Mouse (Mus musculus) 3134 (cell line): Measurements from ENCODE around the gene Gm7879.
"Not testable (repeated sequence)": the region's sequence is repeated elsewhere in the genome, so short reads cannot be mapped to it uniquely, and the experiment has no call there.

ENCODE experiments used
- DNase-seq: peaks from one replicate; pipeline ENCODE4 v3.0.0-alpha.2; 2011; ENCODE audit warnings: low spot score; ENCODE audit not compliant: insufficient read length; ENCODE audit errors: extremely low read depth

Gene Gm7879

DNA sequence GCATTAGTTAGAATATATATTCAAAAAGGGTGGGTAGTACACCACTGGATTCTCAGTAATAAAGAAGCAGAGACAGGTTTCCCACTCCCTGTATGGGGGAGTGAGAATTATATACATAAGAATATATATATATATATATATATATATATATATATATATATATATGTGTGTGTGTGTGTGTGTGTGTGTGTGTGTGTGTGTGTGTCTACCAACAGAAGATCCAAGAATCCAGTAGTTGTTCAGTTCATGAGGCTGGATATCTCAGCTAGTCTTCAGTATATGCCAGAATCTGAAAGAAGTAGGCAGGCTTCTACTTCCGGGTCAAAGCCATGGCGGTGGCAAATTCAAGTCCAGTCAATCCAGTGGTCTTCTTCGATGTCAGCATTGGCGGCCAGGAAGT is at the start of gene Gm7879:
TSS of gene Gm7879 (plus strand) at position 301 of the 400 bp plus-strand sequence.
- not testable (repeated sequence) for DNase-seq

DNA sequence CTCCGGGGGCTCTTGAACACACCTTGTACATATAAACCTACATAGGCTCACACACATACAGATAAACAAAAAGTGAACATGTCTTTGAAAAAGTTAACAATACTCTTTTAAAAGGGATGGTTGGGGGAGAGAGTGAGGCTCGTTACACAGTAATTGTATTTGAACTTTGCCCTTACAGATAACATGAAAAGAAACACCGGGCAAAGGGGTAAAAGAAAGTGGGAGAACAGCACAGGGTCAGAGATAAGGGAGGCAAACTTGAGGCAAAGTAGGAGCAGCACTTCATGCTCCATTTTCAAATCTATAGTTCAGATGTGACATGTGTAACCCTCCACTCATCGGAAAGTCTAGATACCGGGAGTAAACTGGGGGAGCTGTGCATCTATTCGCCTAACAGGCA is 49.3 kb upstream of the Gm7879 start:
- DNase-seq = no peak

DNA sequence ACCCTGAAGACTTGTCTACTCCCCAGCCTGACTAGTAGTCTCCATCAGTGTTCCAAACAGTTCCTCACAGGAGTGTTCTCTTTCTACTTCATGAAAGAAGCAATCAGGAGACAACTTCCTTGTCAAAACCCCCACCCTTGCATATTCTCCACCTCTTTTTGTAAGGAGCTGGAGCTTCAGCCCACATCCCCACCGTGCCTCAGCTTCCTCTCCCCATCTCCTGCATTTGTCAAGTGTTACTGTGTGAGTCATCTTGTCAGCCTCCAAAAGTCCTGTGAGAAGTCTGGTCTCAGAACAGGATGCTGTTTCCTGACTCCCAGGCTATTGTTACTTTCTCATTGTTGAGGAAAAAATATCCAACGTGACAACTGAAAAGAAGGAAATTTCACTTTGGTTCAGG is 47.6 kb upstream of the Gm7879 start:
- no peak for DNase-seq

DNA sequence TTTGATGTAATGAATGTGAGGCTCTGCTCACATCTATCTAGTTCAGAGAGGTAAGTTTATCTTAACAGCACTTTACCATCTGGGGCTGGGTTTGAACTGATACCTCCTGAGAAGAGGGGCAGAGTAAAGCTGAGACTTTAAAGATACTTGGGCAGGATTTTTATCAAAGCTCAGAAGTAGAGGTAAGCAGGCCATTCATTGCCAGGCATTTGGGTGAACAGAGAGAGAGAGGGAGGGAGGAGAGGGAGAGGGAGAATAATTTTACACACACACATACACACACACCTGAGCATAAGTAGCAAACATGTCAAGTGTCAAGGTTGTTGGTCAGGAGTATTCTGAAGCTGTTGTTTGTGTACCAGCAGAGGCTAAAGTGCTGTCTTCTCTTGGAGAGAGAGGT is 44.7 kb upstream of the Gm7879 start, which contains the start of gene Cd38:
TSS of gene Cd38 (plus strand) at position 301 of the 400 bp plus-strand sequence.
- no peak for DNase-seq

DNA sequence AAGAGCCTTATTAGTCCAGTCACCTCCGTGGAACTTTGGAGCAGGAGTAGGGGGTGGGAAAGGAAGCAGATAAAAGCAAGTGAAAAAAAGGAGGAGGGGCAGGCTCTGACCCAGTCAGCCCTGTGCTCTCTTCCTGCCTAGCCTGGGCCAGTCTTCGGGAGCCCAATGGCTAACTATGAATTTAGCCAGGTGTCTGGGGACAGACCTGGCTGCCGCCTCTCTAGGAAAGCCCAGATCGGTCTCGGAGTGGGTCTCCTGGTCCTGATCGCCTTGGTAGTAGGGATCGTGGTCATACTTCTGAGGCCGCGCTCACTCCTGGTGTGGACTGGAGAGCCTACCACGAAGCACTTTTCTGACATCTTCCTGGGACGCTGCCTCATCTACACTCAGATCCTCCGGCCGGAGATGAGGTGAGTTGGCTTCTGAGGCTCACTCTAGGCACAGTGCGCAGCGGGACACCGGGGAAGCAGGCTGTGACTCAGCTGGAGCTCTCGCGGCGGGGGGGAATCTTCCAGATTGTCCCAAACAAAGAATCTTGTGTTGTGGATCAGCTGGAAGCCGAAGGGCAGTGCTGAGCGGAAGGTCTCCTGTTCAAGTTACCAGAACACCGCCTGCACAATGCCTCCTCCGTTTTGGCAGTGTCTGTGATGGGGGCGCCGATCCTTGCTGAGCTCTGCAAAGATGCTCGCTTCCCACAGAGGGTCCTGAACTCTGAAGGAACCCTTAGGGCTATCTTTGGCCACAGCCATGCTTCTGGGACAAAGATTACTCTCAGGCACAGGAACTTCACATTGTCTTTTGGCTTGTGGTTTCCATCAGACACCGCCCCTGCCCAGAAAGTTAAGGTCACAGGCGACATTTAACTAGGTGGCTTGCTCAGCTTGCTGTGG is 44.0 kb upstream of the Gm7879 start:
- DNase-seq = no peak

DNA sequence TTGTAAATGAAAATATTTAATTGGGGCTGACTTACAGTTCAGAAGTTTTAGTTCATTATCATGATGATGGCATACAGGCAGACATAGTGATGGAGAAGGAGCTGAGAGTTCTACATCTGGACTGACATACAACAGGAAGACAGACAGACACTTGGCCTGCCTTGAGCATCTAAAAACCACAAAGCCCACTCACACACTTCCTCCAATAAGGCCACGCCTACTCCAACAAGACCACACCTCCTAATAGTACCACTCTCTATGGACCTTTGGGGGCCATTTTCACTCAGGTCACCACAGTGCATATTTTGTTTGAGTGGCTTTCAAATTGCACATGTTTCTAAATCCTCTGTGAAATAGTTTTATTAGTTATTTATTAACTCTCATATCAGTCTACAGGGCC is 41.1 kb upstream of the Gm7879 start:
- DNase-seq = no peak

DNA sequence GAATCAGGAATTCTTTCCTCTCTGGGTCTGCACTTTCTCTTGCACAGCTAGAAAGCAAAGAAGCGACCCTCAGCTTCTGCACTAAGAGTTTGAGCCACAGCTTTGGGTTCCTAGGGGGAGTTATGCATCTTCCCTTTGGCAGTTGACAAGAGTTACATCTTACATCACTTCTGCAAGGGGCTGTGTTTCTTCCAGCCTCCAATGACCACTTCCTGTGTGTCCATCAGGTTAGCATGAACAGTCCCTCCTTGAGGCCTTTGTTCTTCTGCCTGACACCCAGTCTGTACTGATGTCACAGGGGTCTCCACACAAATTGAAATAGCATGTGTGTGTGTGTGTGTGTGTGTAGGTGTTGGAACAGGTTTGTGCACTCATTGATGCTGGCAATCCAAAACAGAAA is 40.3 kb upstream of the Gm7879 start:
- no peak for DNase-seq

DNA sequence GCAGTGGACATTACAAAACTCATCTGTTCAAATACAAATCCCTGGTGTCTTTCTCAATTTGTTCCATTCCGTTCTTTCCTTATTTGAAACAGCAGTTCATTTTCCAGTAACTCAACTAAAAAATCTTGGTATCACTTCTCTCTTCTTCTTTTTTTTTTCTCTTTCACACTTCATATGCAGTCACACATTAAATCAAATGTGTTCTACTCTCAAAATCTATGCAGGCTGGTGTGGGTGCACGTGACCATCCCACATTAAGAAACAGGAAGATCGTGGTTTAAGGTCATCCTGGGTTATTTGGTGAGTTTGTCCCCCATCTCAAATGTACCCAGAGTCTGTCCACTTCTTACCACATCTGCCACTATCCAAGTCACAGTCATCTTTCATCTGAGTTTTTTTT is 30.9 kb upstream of the Gm7879 start:
- DNase-seq = no peak

DNA sequence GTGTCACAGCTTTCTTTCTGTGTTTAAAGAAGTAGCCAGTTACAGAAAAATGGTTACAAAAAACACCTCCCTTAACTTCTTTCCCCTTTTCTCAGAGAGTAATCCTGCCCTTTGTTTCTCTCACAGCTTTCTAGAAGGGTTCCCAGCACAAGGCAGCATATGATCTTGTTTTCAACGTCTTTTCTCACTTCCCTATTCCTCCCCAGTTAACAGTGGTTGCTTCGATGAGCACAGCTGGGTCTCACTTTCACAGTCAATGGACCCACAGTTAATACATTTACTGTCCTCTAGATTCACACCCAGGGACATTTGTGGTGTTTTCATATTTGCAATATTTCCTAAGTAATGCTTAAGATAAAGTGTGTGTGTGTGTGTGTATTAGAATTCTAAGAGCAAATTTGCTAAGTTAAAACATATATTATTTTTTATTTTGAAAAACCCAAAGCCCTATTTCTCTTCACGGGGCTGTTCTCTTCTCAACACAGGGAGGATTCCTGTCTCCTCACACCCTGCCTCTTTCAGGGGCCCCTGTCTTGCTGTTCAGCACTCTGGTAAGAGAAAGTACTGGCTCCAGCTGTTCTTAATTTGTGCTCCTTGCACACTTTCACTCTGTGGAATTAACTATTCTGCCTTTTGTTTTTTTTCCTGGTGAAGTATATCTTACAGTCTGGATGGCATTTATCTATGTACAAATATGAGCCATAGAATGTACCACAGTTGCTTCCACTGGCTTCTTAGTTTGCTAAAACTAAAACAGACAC is 27.7 kb upstream of the Gm7879 start:
- DNase-seq = no peak

DNA sequence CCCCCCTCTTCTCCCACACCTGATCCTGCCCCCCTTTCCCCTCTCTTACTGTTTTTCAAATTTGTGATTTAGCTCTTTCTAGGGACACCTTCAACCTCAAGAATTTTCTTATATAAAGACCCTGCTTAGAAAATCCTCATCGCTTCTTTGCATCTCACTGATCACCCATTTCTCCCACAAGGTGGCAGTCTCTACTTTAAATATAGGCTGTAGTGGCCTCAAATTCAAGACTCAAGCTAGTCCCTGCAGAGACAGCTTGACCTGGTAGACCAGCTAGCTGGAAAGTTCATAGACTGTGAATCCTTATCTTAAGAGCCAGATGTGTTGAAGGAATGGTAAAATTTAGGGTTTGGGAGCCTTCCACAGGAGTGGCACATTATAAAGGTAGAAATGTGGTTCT is 20.6 kb upstream of the Gm7879 start:
- DNase-seq = no peak

DNA sequence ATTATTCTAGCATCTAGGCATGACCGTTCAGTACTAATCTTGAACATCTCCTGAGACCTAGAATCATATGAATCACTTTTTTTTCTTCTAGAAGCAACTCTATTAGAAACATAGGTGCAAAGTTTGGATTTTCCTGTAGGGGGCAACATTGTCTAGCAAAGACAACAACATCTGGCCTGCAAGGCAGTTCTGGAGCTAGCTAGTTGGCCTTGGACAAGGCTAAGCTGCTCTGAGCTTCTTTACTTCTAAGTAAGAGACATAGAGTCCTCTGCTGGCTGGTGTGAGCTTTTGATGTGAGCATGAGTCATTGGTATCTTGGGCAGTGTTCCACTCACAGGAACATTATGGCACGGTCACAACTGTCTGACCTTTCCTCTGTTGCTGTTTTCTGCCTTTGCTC is 18.8 kb upstream of the Gm7879 start:
- no peak for DNase-seq

DNA sequence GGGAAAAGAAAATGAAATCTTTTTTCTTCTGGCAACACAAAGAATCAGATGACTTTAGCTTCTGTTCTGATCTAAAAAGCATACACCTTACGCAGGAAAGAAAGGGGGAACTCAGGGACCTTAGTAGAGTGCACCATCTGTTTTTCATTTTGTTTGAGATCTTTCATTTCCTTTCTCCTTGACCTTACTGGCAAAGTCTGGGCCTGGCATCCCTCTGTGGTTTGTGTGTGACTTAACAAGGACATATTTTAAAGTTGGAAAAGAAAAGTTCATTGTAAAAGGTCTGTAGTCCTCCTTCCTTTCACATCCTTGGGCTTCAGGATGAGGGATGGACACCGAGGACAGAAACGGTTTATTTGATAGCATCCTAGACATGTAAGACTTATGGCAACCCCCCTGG is 17.0 kb upstream of the Gm7879 start:
- no peak for DNase-seq

DNA sequence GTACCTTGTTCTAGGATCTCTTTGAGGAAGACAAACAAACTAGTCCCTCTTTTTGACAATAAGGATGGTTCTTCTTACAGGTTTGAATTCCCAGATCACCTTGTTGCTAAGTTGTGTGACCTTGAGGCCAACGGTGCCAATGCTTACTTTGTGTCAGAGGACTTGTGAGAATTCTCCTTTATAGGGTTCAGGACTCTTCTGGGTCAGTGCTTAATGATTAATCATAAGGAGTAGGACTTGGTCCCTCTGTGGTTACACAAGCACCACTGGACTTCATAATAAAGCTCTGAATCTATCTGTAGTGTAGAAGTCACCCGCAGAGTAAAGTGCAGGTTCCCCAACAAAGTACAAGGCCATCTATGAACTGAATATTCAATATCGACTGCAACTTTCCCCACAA is 8.3 kb upstream of the Gm7879 start:
- DNase-seq = no peak

DNA sequence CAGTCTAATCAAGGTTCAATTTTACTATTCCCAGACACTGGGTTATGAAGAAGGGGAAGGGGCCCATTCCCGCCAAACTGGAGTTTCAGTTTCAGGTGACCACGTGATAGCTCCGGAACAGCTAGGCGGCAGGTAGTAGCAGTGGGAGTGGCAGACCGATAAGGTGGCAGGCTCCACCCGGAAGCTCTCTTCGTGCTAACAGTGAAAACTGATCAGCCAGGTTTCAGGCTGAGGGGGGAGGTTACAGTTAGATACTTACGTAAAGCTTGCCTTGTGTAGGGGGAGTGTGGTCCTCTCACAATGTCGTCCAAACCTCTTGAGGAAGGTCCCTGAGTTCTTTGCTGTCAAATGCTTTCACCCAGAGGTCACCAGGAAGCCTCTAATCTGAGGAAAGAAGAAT is 3.7 kb upstream of the Gm7879 start:
- DNase-seq = no peak

DNA sequence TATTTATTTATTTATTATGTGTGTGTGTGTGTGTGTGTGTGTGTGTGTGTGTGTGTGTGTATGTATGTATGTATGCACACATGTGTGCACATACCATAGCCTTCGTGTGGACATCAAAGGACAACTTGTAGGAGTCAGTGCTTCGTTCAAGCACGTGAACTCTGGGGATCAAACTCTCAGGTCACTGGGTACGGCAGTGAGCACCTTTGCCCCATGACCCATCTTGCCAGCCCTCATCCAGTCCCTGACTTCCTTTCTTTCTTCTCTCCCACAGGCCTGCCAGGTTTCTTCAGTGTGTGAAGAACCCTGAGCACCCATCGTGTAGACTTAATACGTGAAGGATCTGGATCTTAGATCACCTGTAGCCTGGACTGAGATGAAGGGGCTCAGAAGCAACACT is 2.9 kb upstream of the Gm7879 start:
- DNase-seq = no peak

DNA sequence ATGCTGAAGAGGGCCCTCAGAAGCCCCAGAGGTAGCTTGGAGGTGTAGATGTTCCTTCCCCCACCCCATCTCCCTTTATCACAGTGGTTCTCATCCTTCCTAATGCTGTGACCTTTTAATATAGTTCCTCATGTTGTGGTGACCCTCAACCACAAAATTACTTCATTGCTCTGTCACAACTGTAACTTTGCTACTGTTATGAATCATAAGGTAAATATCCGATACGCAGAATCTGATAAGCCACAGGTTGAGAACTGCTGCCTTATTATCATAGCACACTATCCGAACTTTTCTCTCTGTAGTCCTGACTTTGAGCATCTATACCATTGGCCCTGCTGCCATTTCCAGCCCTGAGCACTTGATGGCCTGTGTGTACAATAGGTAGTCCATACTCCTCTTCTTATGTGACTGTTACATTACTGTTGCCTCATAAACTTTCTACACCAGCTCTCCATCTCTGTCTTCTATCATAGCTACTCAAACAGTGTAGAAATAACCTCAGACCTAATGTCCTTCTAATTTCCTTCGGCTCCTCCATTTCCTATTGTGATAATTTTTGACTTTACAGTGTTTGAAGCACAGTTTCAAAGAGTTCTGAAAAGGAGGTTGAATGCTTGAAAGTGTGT is 2.4 kb downstream of the Gm7879 start:
- no peak for DNase-seq

DNA sequence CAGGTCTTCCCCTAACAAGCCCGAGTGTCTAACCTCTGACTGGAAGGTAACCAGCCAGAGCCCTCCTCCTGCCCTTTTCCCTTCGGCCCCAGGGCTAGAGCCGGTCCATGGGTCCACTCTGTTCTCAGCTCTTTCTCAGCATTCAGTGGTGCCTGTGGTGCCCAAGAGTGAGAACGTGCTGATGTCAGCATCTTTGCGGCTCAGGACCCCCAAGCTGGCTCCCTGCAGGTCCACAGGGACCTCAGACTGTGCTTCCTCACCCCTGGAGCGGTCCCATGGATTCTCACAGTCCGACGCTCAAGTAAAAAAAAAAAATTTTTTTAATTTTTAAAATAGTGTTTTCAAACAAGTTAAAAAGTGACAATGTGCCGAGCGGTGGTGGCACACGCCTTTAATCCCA is 8.9 kb downstream of the Gm7879 start:
- no peak for DNase-seq

DNA sequence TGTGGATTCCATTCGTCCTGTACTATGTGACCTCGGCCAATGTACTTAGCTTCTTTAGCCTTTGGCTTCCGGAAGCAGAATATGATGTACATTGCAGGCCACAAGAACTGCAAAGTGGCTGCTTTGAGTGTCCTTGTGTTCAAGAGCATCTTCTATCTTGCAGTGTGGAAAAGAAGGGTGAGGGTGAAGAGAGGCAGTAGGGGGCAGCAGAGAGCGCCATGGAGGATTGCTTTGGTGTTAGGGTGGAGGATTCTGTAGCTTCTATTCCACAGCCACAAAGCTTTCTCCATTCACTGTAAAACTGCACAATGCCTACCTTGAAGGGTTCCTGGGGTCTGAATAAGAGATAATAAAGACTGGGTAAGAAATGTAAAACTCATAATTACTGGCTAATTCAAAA is 11.0 kb downstream of the Gm7879 start:
- peak; percentile 9 for DNase-seq

DNA sequence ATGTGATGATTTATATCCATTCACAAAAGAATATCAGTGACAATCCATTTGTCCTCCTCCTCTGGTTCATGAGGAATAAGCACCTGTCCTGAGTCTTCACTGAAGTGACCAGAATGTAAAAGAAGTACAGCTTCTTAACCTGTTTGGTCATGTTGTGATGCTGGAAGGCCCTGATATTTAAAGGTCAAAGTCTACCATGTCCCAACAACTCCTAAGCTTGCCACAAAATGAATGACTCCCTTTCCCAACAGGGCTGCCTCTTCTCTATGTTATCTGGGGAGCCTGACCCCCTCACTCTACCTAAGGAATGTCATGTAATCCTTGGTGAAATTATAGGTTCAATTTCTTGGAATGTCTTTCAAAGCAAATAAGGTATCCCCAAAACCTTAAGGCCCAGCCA is 14.8 kb downstream of the Gm7879 start:
- no peak for DNase-seq

DNA sequence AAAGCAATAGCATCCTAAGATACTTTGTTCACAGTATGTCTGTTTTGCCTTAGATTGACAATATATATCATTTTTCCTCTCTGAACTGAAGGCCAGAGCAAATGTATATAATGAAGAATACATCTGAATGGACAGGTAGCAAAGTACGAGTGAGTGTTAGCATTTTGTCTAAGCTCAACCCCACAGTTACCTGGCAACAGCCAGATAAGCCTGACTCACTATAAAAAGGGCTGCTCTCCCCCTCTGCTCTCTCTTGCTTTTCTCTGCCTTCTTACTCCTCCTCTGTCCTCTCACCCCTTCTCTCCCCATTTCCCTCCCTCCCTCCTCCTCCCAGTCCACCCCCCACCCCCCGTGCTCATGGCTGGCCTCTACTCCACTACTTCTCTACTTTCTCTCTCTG is 20.3 kb downstream of the Gm7879 start:
- no peak for DNase-seq

DNA sequence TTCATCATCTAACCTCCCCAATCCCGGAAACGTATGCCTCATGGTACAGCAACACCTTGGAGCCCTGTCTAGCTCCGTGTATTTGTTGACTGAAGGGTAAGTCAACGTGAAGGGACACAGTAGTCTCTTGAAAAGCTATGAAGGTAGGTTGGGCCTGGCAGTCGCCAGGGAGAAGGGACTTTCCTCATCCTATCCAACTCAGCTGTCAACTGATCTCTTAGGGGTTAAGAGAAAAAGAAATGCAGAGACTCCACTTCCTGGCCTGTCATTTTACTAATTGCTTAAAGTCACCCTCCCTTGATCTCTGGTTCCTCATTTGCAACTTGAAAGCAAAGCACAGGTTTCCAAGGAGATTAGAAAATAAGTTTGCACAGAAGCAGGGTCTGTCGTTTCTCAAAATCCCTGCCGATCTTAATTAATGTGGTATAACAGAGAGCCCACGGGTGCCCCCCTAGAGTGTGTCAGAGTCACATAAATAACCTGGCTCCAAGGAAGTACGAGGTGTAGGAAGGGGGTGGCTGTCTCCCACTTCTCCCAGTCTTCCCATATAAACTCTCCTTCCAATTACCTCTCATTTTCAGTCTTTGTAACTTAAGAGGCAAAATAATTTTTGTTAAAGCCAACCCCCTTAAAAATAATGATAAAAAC is 34.5 kb downstream of the Gm7879 start:
- DNase-seq = no peak
